Mouse (Mus musculus) erythroblast, embryonic 14.5 days (primary cell): ENCODE data around the gene Eif1ad.

Source experiments
- GATA1 ChIP-seq: IDR thresholded peaks from 2 replicates; pipeline ENCODE4 v1.6.1; 2012; ENCODE audit warnings: low read length, inconsistent platforms, mixed read lengths
- TAL1 ChIP-seq: IDR thresholded peaks from 3 replicates; pipeline ENCODE4 v1.6.1; 2012; ENCODE audit warnings: low read length, inconsistent platforms, mixed read lengths

- TF ChIP-seq GATA1 (no peak), TAL1 (no peak)
Measured at GRCm38 (mm10) chr19:5348064-5348463, 18.5 kb upstream of the Eif1ad start.
